Mouse (Mus musculus): ENCODE measurements around the gene Fosb. TPM values are rescaled to one million over a fixed set of nuclear protein-coding genes. Genes with fewer than 3 reads are reported as not detected.

Fosb gene
- polyA plus RNA-seq, 1 experiment from 2014 or later = 0.04 TPM

DNA sequence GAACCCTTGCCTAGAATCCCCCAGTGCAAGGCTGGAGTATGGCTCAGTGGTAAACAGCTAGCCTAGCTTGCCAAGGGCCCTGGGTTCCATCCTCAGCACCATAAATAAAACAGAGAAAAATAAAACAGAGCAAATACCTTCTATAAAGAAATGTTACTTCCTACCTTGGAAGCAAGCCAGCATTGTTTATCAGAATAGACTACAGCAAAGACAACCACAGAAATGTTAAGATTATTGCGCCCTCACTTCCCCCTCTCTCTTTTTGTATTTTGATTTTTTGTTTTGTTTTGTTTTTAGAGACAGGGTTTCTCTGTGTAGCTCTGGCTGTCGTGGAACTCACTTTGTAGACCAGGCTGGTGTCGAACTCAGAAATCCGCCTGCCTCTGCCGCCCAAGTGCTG, 12.1 kb downstream of the Fosb start:
- Histone ChIP-seq H3K4me3 (ENCODE audit: low read depth, low read length) (no peak overlapping the region), H3K27ac (ENCODE audit: low read depth, low read length) (no peak overlapping the region), H3K9ac (ENCODE audit: low read length) (no peak overlapping the region), H3K27me3 (ENCODE audit: control insufficient read depth, insufficient read depth, low read length) (peaks cover 13% of the 10 kb centered on the region; the same call in 1 of the 2 replicates), H3K4me2 (no peak overlapping the region), H3K9me3 (ENCODE audit: control insufficient read depth, low read length) (no peaks in the 10 kb centered on the region), H3K4me1 (ENCODE audit: control insufficient read depth, insufficient read depth, low read length) (peaks cover 5% of the 10 kb centered on the region), H3K36me3 (ENCODE audit: control insufficient read depth, insufficient read depth, low read length) (no peaks in the 10 kb centered on the region; the same call in 1 of the 2 replicates)
- WGBS = 94% methylated on average over 5 of the region's 5 CpGs
- DNase-seq (ENCODE audit: low spot score, missing footprints) (no peak), ATAC-seq (ENCODE audit: low FRiP score) (no peak)

GRCm38 (mm10) chr7:19297034-19297433, 12.8 kb downstream of the Fosb start:
- Histone ChIP-seq H3K27ac (ENCODE audit: low read depth, low read length) (no peak overlapping the region), H3K4me2 (no peak overlapping the region), H3K9me3 (ENCODE audit: control insufficient read depth, low read length) (no peaks in the 10 kb centered on the region), H3K27me3 (ENCODE audit: control insufficient read depth, insufficient read depth, low read length) (peaks cover 6% of the 10 kb centered on the region; the same call in 1 of the 2 replicates), H3K4me1 (ENCODE audit: control insufficient read depth, insufficient read depth, low read length) (peaks cover 4% of the 10 kb centered on the region), H3K36me3 (ENCODE audit: control insufficient read depth, insufficient read depth, low read length) (no peaks in the 10 kb centered on the region; the same call in 1 of the 2 replicates), H3K9ac (ENCODE audit: low read length) (no peak overlapping the region), H3K4me3 (ENCODE audit: low read depth, low read length) (no peak overlapping the region)
- 87% methylated on average over 6 of the region's 6 CpGs for WGBS
- ATAC-seq (ENCODE audit: low FRiP score) = no peak
- DNase-seq (ENCODE audit: low spot score, missing footprints) = peak; percentile 81

DNA sequence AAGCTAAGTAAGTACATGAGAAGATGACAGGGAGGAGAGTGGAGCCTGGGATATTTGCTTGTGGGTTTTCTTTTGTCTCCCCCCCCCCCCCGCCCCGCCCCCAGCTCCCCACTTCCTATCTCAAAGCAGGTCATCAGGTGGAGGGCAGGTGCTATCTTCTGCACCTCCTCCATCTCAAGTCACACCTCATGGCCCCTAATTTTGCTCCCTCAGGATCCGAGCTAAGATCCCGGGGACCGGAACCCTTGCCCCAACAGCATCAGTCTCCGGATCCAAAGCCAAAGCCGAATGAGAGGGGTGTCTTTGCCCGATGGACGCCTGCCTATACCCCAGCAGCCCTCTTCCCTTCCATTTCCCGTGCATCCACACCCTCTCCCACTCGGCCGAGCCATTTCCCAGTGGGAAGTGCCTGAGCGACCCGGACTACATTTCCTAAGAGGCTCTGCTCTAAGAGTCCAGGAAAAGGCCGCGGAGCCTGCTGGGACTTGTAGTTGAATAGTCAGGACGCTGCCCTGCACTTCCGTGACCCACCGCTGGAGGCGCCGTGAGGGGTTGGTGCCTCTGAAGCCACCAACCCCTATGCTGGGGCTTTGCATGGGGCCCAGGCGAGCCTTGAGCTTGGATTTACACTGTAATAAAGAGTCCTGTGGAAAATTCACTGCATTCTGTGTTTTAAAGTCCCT, 14.2 kb downstream of the Fosb start:
- Histone ChIP-seq H3K27me3 (ENCODE audit: control insufficient read depth, insufficient read depth, low read length) (no peaks in the 10 kb centered on the region), H3K9ac (ENCODE audit: low read length) (0 out of 2 replicates have a peak overlapping the region, but pooled peaks have one; percentile 16), H3K4me1 (ENCODE audit: control insufficient read depth, insufficient read depth, low read length) (peaks cover 10% of the 10 kb centered on the region), H3K27ac (ENCODE audit: low read depth, low read length) (no peak overlapping the region), H3K4me3 (ENCODE audit: low read depth, low read length) (peak overlapping the region; percentile 17; the same call in 1 of the 2 replicates), H3K9me3 (ENCODE audit: control insufficient read depth, low read length) (no peaks in the 10 kb centered on the region), H3K36me3 (ENCODE audit: control insufficient read depth, insufficient read depth, low read length) (no peaks in the 10 kb centered on the region; the same call in 1 of the 2 replicates), H3K4me2 (peak overlapping the region; percentile 43)
- peak; percentile 100 for DNase-seq (ENCODE audit: low spot score, missing footprints)
- WGBS = 21% methylated on average over 20 of the region's 22 CpGs
- peak; percentile 79 for ATAC-seq (ENCODE audit: low FRiP score)

DNA sequence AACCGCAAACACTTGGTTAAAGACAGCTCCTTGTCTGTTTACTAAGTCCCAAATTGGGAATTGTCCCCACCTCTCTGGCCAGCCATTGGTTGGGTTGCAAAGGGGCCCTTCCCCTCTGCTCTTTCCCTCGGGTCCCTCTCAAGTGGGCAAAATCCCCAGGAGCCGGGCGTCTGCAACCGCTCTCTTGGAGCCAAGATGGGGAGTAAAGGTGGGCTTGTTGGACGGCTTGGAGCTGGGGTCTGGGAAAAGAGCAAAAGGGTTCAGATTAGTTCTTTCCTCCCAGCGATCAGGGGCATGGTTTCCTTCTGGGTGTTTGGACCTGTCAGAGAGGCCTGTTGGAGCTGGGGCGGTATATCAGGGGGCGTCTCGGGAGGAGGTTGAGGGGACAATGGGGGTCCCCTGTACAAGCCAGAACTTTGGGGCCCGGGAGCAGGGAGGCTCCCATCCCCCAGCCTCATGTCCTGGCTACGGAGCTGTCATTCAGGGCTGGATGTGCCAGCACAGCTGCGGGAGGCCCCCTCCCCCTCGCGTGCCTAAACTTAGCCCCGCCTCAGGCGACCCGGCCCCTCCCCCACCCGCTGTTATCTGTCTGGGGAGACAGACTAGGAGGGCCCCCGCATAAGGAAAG, 18.8 kb downstream of the Fosb start:
- peak overlapping the region; percentile 35 for H3K4me2 ChIP-seq
- peak overlapping the region; percentile 36 for H3K9ac ChIP-seq (ENCODE audit: low read length)
- no peaks in the 10 kb centered on the region for H3K27me3 ChIP-seq (ENCODE audit: control insufficient read depth, insufficient read depth, low read length)
- peak; percentile 91 for DNase-seq (ENCODE audit: low spot score, missing footprints)
- WGBS = 1% methylated on average over 20 of the region's 20 CpGs
- ATAC-seq (ENCODE audit: low FRiP score) = peak; percentile 62
- peak overlapping the region; percentile 37; the same call in 1 of the 2 replicates for H3K27ac ChIP-seq (ENCODE audit: low read depth, low read length)
- H3K36me3 ChIP-seq (ENCODE audit: control insufficient read depth, insufficient read depth, low read length) = peaks cover 3% of the 10 kb centered on the region
- no peaks in the 10 kb centered on the region for H3K9me3 ChIP-seq (ENCODE audit: control insufficient read depth, low read length)
- peaks cover 12% of the 10 kb centered on the region for H3K4me1 ChIP-seq (ENCODE audit: control insufficient read depth, insufficient read depth, low read length)
- peak overlapping the region; percentile 8 for H3K4me3 ChIP-seq (ENCODE audit: low read depth, low read length)

DNA sequence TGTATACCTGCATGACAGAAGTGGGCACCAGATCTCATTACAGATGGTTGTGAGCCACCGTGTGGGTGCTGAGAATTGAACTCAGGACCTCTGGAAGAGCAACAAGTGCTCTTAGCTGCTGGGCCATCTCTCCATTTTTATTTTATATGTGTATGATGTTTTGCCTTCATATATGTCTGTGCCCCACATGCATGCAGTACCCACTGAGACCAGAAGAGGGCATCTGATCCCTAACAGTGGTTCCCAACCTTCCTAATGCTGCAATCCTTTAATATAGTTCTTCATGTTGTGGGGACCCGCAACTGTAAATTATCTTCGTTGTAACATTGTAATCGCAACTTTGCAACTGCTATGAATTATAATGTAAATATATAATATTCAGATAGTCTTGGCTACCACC, 25.1 kb downstream of the Fosb start:
- H3K4me3 ChIP-seq (ENCODE audit: low read depth, low read length) = no peak overlapping the region
- no peak overlapping the region for H3K27ac ChIP-seq (ENCODE audit: low read depth, low read length)
- no peak overlapping the region for H3K9ac ChIP-seq (ENCODE audit: low read length)
- ATAC-seq (ENCODE audit: low FRiP score) = no peak
- peaks cover 3% of the 10 kb centered on the region; the same call in 1 of the 2 replicates for H3K36me3 ChIP-seq (ENCODE audit: control insufficient read depth, insufficient read depth, low read length)
- peaks cover 7% of the 10 kb centered on the region for H3K4me1 ChIP-seq (ENCODE audit: control insufficient read depth, insufficient read depth, low read length)
- 25% methylated on average over 4 of the region's 4 CpGs for WGBS
- no peaks in the 10 kb centered on the region for H3K9me3 ChIP-seq (ENCODE audit: control insufficient read depth, low read length)
- no peak overlapping the region for H3K4me2 ChIP-seq
- H3K27me3 ChIP-seq (ENCODE audit: control insufficient read depth, insufficient read depth, low read length) = peaks cover 11% of the 10 kb centered on the region
- DNase-seq (ENCODE audit: low spot score, missing footprints) = peak; percentile 94

GRCm38 (mm10) chr7:19283406-19283804, 26.4 kb downstream of the Fosb start:
- Histone ChIP-seq H3K4me1 (ENCODE audit: control insufficient read depth, insufficient read depth, low read length) (peaks cover 10% of the 10 kb centered on the region), H3K27ac (ENCODE audit: low read depth, low read length) (no peak overlapping the region), H3K36me3 (ENCODE audit: control insufficient read depth, insufficient read depth, low read length) (peaks cover under 1% of the 10 kb centered on the region; the same call in 1 of the 2 replicates), H3K4me2 (peak overlapping the region; percentile 71), H3K4me3 (ENCODE audit: low read depth, low read length) (peak overlapping the region; percentile 76), H3K27me3 (ENCODE audit: control insufficient read depth, insufficient read depth, low read length) (peaks cover 25% of the 10 kb centered on the region), H3K9ac (ENCODE audit: low read length) (peak overlapping the region; percentile 96), H3K9me3 (ENCODE audit: control insufficient read depth, low read length) (no peaks in the 10 kb centered on the region)
- ATAC-seq (ENCODE audit: low FRiP score) (no peak), DNase-seq (ENCODE audit: low spot score, missing footprints) (peak; percentile 85)
- WGBS = 34% methylated on average over 14 of the region's 14 CpGs

- Histone ChIP-seq H3K4me2 (peak overlapping the region; percentile 71), H3K4me3 (ENCODE audit: low read depth, low read length) (peak overlapping the region; percentile 76), H3K9ac (ENCODE audit: low read length) (peak overlapping the region; percentile 96), H3K36me3 (ENCODE audit: control insufficient read depth, insufficient read depth, low read length) (no peaks in the 10 kb centered on the region; the same call in 1 of the 2 replicates), H3K27me3 (ENCODE audit: control insufficient read depth, insufficient read depth, low read length) (peaks cover 30% of the 10 kb centered on the region), H3K4me1 (ENCODE audit: control insufficient read depth, insufficient read depth, low read length) (peaks cover 10% of the 10 kb centered on the region), H3K27ac (ENCODE audit: low read depth, low read length) (peak overlapping the region; percentile 68), H3K9me3 (ENCODE audit: control insufficient read depth, low read length) (no peaks in the 10 kb centered on the region)
- DNase-seq (ENCODE audit: low spot score, missing footprints) = peak; percentile 96
- ATAC-seq (ENCODE audit: low FRiP score) = peak; percentile 83
- WGBS = under 1% methylated on average over 26 of the region's 35 CpGs
Observed at GRCm38 (mm10) chr7:19282791-19283405, 27.0 kb downstream of the Fosb start.

DNA sequence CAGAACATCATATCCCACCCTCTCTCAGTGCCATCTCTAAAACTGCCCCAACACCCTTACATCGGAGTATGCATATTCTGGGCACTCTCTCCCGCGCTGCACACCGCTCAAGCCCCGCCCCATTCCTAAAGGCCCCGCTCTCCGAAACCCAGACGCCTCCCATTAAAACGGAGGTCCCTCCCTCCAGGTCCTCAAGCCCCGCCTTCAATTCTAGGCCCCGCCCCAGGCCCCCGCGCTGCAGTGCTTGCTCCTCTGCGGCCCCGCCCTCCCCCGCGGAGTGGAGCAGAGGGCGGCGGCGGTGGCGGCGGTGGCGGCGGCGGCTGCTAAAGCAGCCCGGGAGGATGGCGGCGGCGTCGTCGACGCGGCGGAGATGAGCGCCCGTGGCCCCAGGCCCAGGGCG, 27.5 kb downstream of the Fosb start, which contains the start of gene Rtn2:
Rtn2 (plus strand) TSS at position 240 of the 400 bp plus-strand sequence.
- H3K36me3 ChIP-seq (ENCODE audit: control insufficient read depth, insufficient read depth, low read length) = no peaks in the 10 kb centered on the region; the same call in 1 of the 2 replicates
- H3K9me3 ChIP-seq (ENCODE audit: control insufficient read depth, low read length) = no peaks in the 10 kb centered on the region
- peak within 1 kb of the TSS; percentile 76 for H3K4me3 ChIP-seq (ENCODE audit: low read depth, low read length)
- DNase-seq (ENCODE audit: low spot score, missing footprints) (peak; percentile 99), ATAC-seq (ENCODE audit: low FRiP score) (peak; percentile 90)
- H3K27me3 ChIP-seq (ENCODE audit: control insufficient read depth, insufficient read depth, low read length) = peaks cover 30% of the 10 kb centered on the region
- under 1% methylated on average over 32 of the region's 37 CpGs for WGBS
- H3K4me1 ChIP-seq (ENCODE audit: control insufficient read depth, insufficient read depth, low read length) = peaks cover 10% of the 10 kb centered on the region
- peak within 1 kb of the TSS; percentile 71 for H3K4me2 ChIP-seq
- H3K27ac ChIP-seq (ENCODE audit: low read depth, low read length) = peak within 1 kb of the TSS; percentile 68
- H3K9ac ChIP-seq (ENCODE audit: low read length) = peak within 1 kb of the TSS; percentile 96

All from midbrain, embryonic 11.5 days (tissue).